Mouse (Mus musculus) inflammation-experienced regulatory T-cells, adult 6 months (primary cell): ENCODE results near the gene Tm9sf3. TPM values are rescaled to one million over a fixed set of nuclear protein-coding genes. Genes with fewer than 3 reads are reported as not detected.

Experiments
- ATAC-seq: one replicate; pipeline ENCODE4 v1.8.0; 2017
- polyA plus RNA-seq, 3 experiments: library from polyadenylated mRNA; unstranded; fragments of 100-300 nt; shearing (Covaris generic); gene quantifications; one replicate each; pipeline ENCODE4 v1.2.1; 2017

Gene Tm9sf3
- polyA plus RNA-seq, 3 experiments from 2014 or later: 21.4 to 38.9 (median 32.2) TPM

- ATAC-seq: peak; percentile 51
Measured at GRCm38 (mm10) chr19:41262712-41263629, 826 bp downstream of the Tm9sf3 start.

GRCm38 (mm10) chr19:41260736-41261135 lies 3.1 kb downstream of the Tm9sf3 start:
- ATAC-seq: no peak

- no peak for ATAC-seq
Measured at GRCm38 (mm10) chr19:41259256-41259655, 4.5 kb downstream of the Tm9sf3 start.

GRCm38 (mm10) chr19:41258707-41259106 lies 5.1 kb downstream of the Tm9sf3 start:
- peak; percentile 49 for ATAC-seq

GRCm38 (mm10) chr19:41254584-41254983 lies 9.2 kb downstream of the Tm9sf3 start:
- no peak for ATAC-seq

- no peak for ATAC-seq
Measured at GRCm38 (mm10) chr19:41248968-41249367, 14.8 kb downstream of the Tm9sf3 start.

- no peak for ATAC-seq
Measured at GRCm38 (mm10) chr19:41248271-41248670, 15.5 kb downstream of the Tm9sf3 start.

GRCm38 (mm10) chr19:41246271-41246670 lies 17.5 kb downstream of the Tm9sf3 start:
- ATAC-seq: no peak

- peak; percentile 41 for ATAC-seq
Measured at GRCm38 (mm10) chr19:41244581-41244980, 19.2 kb downstream of the Tm9sf3 start.

- ATAC-seq: no peak
Measured at GRCm38 (mm10) chr19:41241997-41242396, 21.8 kb downstream of the Tm9sf3 start.

GRCm38 (mm10) chr19:41233698-41234097 lies 30.1 kb downstream of the Tm9sf3 start:
- no peak for ATAC-seq

- no peak for ATAC-seq
Measured at GRCm38 (mm10) chr19:41208326-41208725, 55.5 kb downstream of the Tm9sf3 start.

GRCm38 (mm10) chr19:41206811-41207344 lies 56.9 kb downstream of the Tm9sf3 start, which contains the start of gene Tll2:
Gene Tll2 (minus strand): TSS chr19:41206835.
- peak; percentile 63 for ATAC-seq

GRCm38 (mm10) chr19:41206041-41206810 lies 57.6 kb downstream of the Tm9sf3 start:
- ATAC-seq: no peak

GRCm38 (mm10) chr19:41204159-41205081 lies 59.4 kb downstream of the Tm9sf3 start:
- no peak for ATAC-seq

- no peak for ATAC-seq
Measured at GRCm38 (mm10) chr19:41197606-41198005, 66.2 kb downstream of the Tm9sf3 start.

GRCm38 (mm10) chr19:41193379-41193778 lies 70.4 kb downstream of the Tm9sf3 start:
- no peak for ATAC-seq

GRCm38 (mm10) chr19:41192953-41193352 lies 70.8 kb downstream of the Tm9sf3 start:
- no peak for ATAC-seq

GRCm38 (mm10) chr19:41191724-41192123 lies 72.1 kb downstream of the Tm9sf3 start:
- ATAC-seq: no peak

GRCm38 (mm10) chr19:41190876-41191434 lies 72.8 kb downstream of the Tm9sf3 start:
- no peak for ATAC-seq

GRCm38 (mm10) chr19:41177331-41177730 lies 86.5 kb downstream of the Tm9sf3 start:
- ATAC-seq: no peak

GRCm38 (mm10) chr19:41176881-41177280 lies 86.9 kb downstream of the Tm9sf3 start:
- ATAC-seq: no peak
